Mouse (Mus musculus) limb, embryonic 11.5 days (tissue): ENCODE results near the gene Grm8. TPM values are rescaled to one million over a fixed set of nuclear protein-coding genes. Genes with fewer than 3 reads are reported as not detected.

Source experiments
- ATAC-seq: fragments of 200-750 bp; cut with Nextera tagmentation; 2 replicates; pipeline ENCODE4 v1.8.0; 2017; ENCODE audit warnings: low read depth; ENCODE audit not compliant: insufficient number of reproducible peaks, low FRiP score, low TSS enrichment
- DNase-seq: peaks from one replicate; pipeline ENCODE4 v3.0.0-alpha.2; 2015; ENCODE audit warnings: low spot score
- H3K27ac ChIP-seq: fragments of 300-500 bp; sonication (generic); replicated peaks from 2 replicates; pipeline ENCODE4 v1.5.1; 2014; ENCODE audit warnings: low read depth, mild to moderate bottlenecking, low read length
- H3K27me3 ChIP-seq: fragments of 300-500 bp; sonication (generic); 2 replicates; pipeline ENCODE4 v1.6.1; 2014; ENCODE audit warnings: mild to moderate bottlenecking, low read length, mixed read lengths; ENCODE audit not compliant: control insufficient read depth, insufficient read depth
- H3K36me3 ChIP-seq: fragments of 300-500 bp; sonication (generic); 2 replicates; pipeline ENCODE4 v1.6.1; 2014; ENCODE audit warnings: mild to moderate bottlenecking, low read length, moderate library complexity, mixed read lengths; ENCODE audit not compliant: control insufficient read depth, insufficient read depth
- H3K4me1 ChIP-seq: fragments of 300-500 bp; sonication (generic); 2 replicates; pipeline ENCODE4 v1.6.1; 2014; ENCODE audit warnings: low read length, mixed read lengths; ENCODE audit not compliant: control insufficient read depth, insufficient read depth
- H3K4me2 ChIP-seq: fragments of 300-500 bp; sonication (generic); 2 replicates; pipeline ENCODE4 v1.6.1; 2014; ENCODE audit warnings: low read depth, mild to moderate bottlenecking, moderate library complexity; ENCODE audit not compliant: severe bottlenecking
- H3K4me3 ChIP-seq: fragments of 300-500 bp; sonication (generic); 2 replicates; pipeline ENCODE4 v1.5.1; 2014; ENCODE audit warnings: low read depth, low read length
- H3K9ac ChIP-seq: fragments of 300-500 bp; sonication (generic); 2 replicates; pipeline ENCODE4 v1.6.1; 2014; ENCODE audit warnings: mild to moderate bottlenecking, low read length
- H3K9me3 ChIP-seq: fragments of 300-500 bp; sonication (generic); 2 replicates; pipeline ENCODE4 v1.6.1; 2016; ENCODE audit warnings: low read length; ENCODE audit not compliant: control insufficient read depth
- WGBS: fragments of 180-500 bp; shearing (Covaris S2); extraction: QIAGEN DNeasy Blood & Tissue Kit; methylation state at CpG from one replicate; pipeline ENCODE4 v1.1.7; 2014; 5-methylcytosine and 5-hydroxymethylcytosine counted together
- polyA plus RNA-seq: library from polyadenylated mRNA; unstranded; fragments of >200 nt; fragmentation: Nextera tagmentation; extraction: Ambion mirVana; gene quantifications from 2 replicates; pipeline ENCODE4 v1.2.1, GENCODE M21; 2014

Grm8 gene
- polyA plus RNA-seq, 1 experiment from 2014 or later: 0.51 TPM

GRCm38 (mm10) chr6:27965237-27965636 is 169.7 kb downstream of the Grm8 start:
- no peak for ATAC-seq
- Histone ChIP-seq H3K36me3 (no peaks in the 10 kb centered on the region), H3K4me3 (no peak overlapping the region), H3K4me2 (no peak overlapping the region), H3K4me1 (no peaks in the 10 kb centered on the region), H3K9ac (no peak overlapping the region), H3K9me3 (no peaks in the 10 kb centered on the region), H3K27me3 (no peaks in the 10 kb centered on the region), H3K27ac (no peak overlapping the region)
- no peak for DNase-seq
- 62% methylated on average over 2 of the region's 2 CpGs for WGBS

GRCm38 (mm10) chr6:27963887-27964286 is 171.1 kb downstream of the Grm8 start:
- 76% methylated on average over 1 of the region's 1 CpGs for WGBS
- H3K27ac ChIP-seq: no peak overlapping the region
- H3K4me1 ChIP-seq: no peaks in the 10 kb centered on the region
- ATAC-seq: no peak
- H3K9ac ChIP-seq: no peak overlapping the region
- no peaks in the 10 kb centered on the region for H3K9me3 ChIP-seq
- H3K4me2 ChIP-seq: no peak overlapping the region
- no peaks in the 10 kb centered on the region for H3K36me3 ChIP-seq
- no peak overlapping the region for H3K4me3 ChIP-seq
- H3K27me3 ChIP-seq: no peaks in the 10 kb centered on the region
- DNase-seq: no peak

- WGBS: 79% methylated on average over 6 of the region's 6 CpGs
Observed at GRCm38 (mm10) chr6:27956278-27956857, 178.6 kb downstream of the Grm8 start.

GRCm38 (mm10) chr6:27951433-27951832 is 183.5 kb downstream of the Grm8 start:
- Histone ChIP-seq H3K9me3 (no peaks in the 10 kb centered on the region), H3K27ac (no peak overlapping the region), H3K4me3 (no peak overlapping the region), H3K27me3 (no peaks in the 10 kb centered on the region), H3K4me1 (no peaks in the 10 kb centered on the region), H3K9ac (no peak overlapping the region), H3K36me3 (no peaks in the 10 kb centered on the region), H3K4me2 (no peak overlapping the region)
- ATAC-seq (no peak), DNase-seq (no peak)
- 77% methylated on average over 5 of the region's 5 CpGs for WGBS

More at GRCm38 (mm10) chr6:27956278-27956857, 178.6 kb downstream of the Grm8 start:
- ATAC-seq (no peak), DNase-seq (no peak)
- H3K27ac ChIP-seq: no peak overlapping the region
- no peaks in the 10 kb centered on the region for H3K9me3 ChIP-seq
- no peaks in the 10 kb centered on the region for H3K4me1 ChIP-seq
- no peaks in the 10 kb centered on the region for H3K36me3 ChIP-seq
- no peak overlapping the region for H3K9ac ChIP-seq
- no peak overlapping the region for H3K4me3 ChIP-seq
- no peaks in the 10 kb centered on the region for H3K27me3 ChIP-seq
- no peak overlapping the region for H3K4me2 ChIP-seq

- 62% methylated on average over 3 of the region's 3 CpGs for WGBS
- no peak for ATAC-seq
- DNase-seq: no peak
- no peaks in the 10 kb centered on the region for H3K4me1 ChIP-seq
- no peak overlapping the region for H3K9ac ChIP-seq
- H3K27me3 ChIP-seq: no peaks in the 10 kb centered on the region
- H3K27ac ChIP-seq: no peak overlapping the region
- H3K4me2 ChIP-seq: no peak overlapping the region
- H3K36me3 ChIP-seq: no peaks in the 10 kb centered on the region
- no peaks in the 10 kb centered on the region for H3K9me3 ChIP-seq
- no peak overlapping the region for H3K4me3 ChIP-seq
Observed at GRCm38 (mm10) chr6:27928058-27928457, 206.9 kb downstream of the Grm8 start.

GRCm38 (mm10) chr6:27913281-27913680 is 221.7 kb downstream of the Grm8 start:
- Histone ChIP-seq H3K4me1 (no peaks in the 10 kb centered on the region), H3K9me3 (no peaks in the 10 kb centered on the region; the same call in 1 of the 2 replicates), H3K9ac (no peak overlapping the region), H3K4me2 (no peak overlapping the region), H3K27me3 (no peaks in the 10 kb centered on the region), H3K4me3 (no peak overlapping the region), H3K36me3 (no peaks in the 10 kb centered on the region), H3K27ac (no peak overlapping the region)
- peak; percentile 62 for DNase-seq
- 57% methylated on average over 1 of the region's 1 CpGs for WGBS
- ATAC-seq: no peak

- H3K27me3 ChIP-seq: no peaks in the 10 kb centered on the region
- no peak overlapping the region for H3K4me3 ChIP-seq
- H3K27ac ChIP-seq: no peak overlapping the region
- DNase-seq: no peak
- no peaks in the 10 kb centered on the region for H3K36me3 ChIP-seq
- H3K9me3 ChIP-seq: no peaks in the 10 kb centered on the region
- H3K4me2 ChIP-seq: no peak overlapping the region
- no peaks in the 10 kb centered on the region for H3K4me1 ChIP-seq
- H3K9ac ChIP-seq: no peak overlapping the region
- no peak for ATAC-seq
Observed at GRCm38 (mm10) chr6:27904358-27904757, 230.6 kb downstream of the Grm8 start.

GRCm38 (mm10) chr6:27902224-27902623 is 232.8 kb downstream of the Grm8 start:
- Histone ChIP-seq H3K27ac (no peak overlapping the region), H3K36me3 (no peaks in the 10 kb centered on the region), H3K4me2 (no peak overlapping the region), H3K9me3 (no peaks in the 10 kb centered on the region), H3K9ac (no peak overlapping the region), H3K27me3 (no peaks in the 10 kb centered on the region), H3K4me1 (no peaks in the 10 kb centered on the region), H3K4me3 (no peak overlapping the region)
- 94% methylated on average over 1 of the region's 1 CpGs for WGBS
- DNase-seq (no peak), ATAC-seq (no peak)

GRCm38 (mm10) chr6:27901396-27901795 is 233.6 kb downstream of the Grm8 start:
- Histone ChIP-seq H3K27me3 (no peaks in the 10 kb centered on the region), H3K36me3 (no peaks in the 10 kb centered on the region), H3K4me3 (no peak overlapping the region), H3K4me2 (no peak overlapping the region), H3K9me3 (no peaks in the 10 kb centered on the region), H3K27ac (no peak overlapping the region), H3K4me1 (no peaks in the 10 kb centered on the region), H3K9ac (no peak overlapping the region)
- DNase-seq (no peak), ATAC-seq (no peak)
- WGBS: 90% methylated on average over 3 of the region's 3 CpGs
